Mouse (Mus musculus) thymus, adult 2 months (tissue): ENCODE measurements around the gene 1700010I14Rik.

ENCODE experiments used
- CTCF ChIP-seq: fragments of 200-500 bp; IDR thresholded peaks from 2 replicates; pipeline ENCODE4 v1.5.1; 2012; ENCODE audit warnings: mild to moderate bottlenecking, control low read depth, low read length, moderate library complexity, borderline replicate concordance; ENCODE audit not compliant: control insufficient read depth, poor library complexity, insufficient read depth; ENCODE audit errors: extremely low read depth
- POLR2A ChIP-seq: fragments of 200-500 bp; IDR thresholded peaks from 2 replicates; pipeline ENCODE4 v1.6.1; 2012; ENCODE audit warnings: mild to moderate bottlenecking, low read length, control low read depth, moderate library complexity; ENCODE audit not compliant: control insufficient read depth, poor library complexity, insufficient read depth; ENCODE audit errors: extremely low read depth

GRCm38 (mm10) chr17:8960386-8960785 lies 27.7 kb upstream of the 1700010I14Rik start:
- TF ChIP-seq CTCF (no peak), POLR2A (no peak)
